Mouse (Mus musculus) embryonic fibroblast, embryonic 13.5 days (primary cell): Measurements from ENCODE around the gene Tex26.

ENCODE experiments used
- CTCF ChIP-seq: IDR thresholded peaks from 2 replicates; pipeline ENCODE4 v1.5.1; 2011; ENCODE audit warnings: mild to moderate bottlenecking, control low read depth, low read length, moderate library complexity, borderline replicate concordance; ENCODE audit not compliant: insufficient read depth
- POLR2A ChIP-seq: IDR thresholded peaks from 2 replicates; pipeline ENCODE4 v1.6.1; 2011; ENCODE audit warnings: low read depth, mild to moderate bottlenecking, control low read depth, low read length, moderate library complexity

- no peak for TF ChIP-seq CTCF
- TF ChIP-seq POLR2A, result no peak
Observed at GRCm38 (mm10) chr5:149488360-149489021, 49.0 kb downstream of the Tex26 start.
